Mouse (Mus musculus) MEL (cell line): ENCODE results near the gene Il6st. TPM values are rescaled to one million over a fixed set of nuclear protein-coding genes. Genes with fewer than 3 reads are reported as not detected.

ENCODE experiments used
- DNase-seq: peaks from one replicate; pipeline ENCODE4 v3.0.0; 2011; ENCODE audit warnings: low read depth, low spot score
- H3K27ac ChIP-seq: 2 replicates; pipeline ENCODE4 v1.5.1; 2012; ENCODE audit warnings: low read depth, mild to moderate bottlenecking, control low read depth, low read length, moderate library complexity; ENCODE audit not compliant: control insufficient read depth
- H3K27me3 ChIP-seq, 2 experiments: fragments of 150-350 bp in 1 of 2; sonication (generic) in 1 of 2; 2 replicates each; pipeline ENCODE4 v1.6.1; 2012; ENCODE audit warnings: low read length in 2 of 2, mild to moderate bottlenecking in 2 of 2, improper control_type of control experiment in 1 of 2, moderate library complexity in 1 of 2; ENCODE audit not compliant: insufficient read depth in 2 of 2, control insufficient read depth in 1 of 2
- H3K36me3 ChIP-seq, 2 experiments: 2 replicates each; pipeline ENCODE4 v1.6.1; 2012 to 2014; ENCODE audit warnings: low read length in 2 of 2, improper control_type of control experiment in 1 of 2, inconsistent platforms in 1 of 2, mild to moderate bottlenecking in 1 of 2; ENCODE audit not compliant: insufficient read depth in 2 of 2, control insufficient read depth in 1 of 2
- H3K4me1 ChIP-seq, 2 experiments: fragments of 150-350 bp in 1 of 2; sonication (generic) in 1 of 2; 2 replicates each; pipeline ENCODE4 v1.6.1; 2012; ENCODE audit warnings: low read length in 2 of 2, improper control_type of control experiment in 1 of 2, mild to moderate bottlenecking in 1 of 2; ENCODE audit not compliant: insufficient read depth in 2 of 2, control insufficient read depth in 1 of 2
- H3K4me3 ChIP-seq, 2 experiments: fragments of 150-350 bp in 1 of 2; sonication (generic) in 1 of 2; 2 replicates each; pipeline ENCODE4 v1.5.1; 2012; ENCODE audit warnings: low read depth in 2 of 2, low read length in 2 of 2, mild to moderate bottlenecking in 2 of 2, moderate library complexity in 2 of 2, control low read depth in 1 of 2, improper control_type of control experiment in 1 of 2; ENCODE audit not compliant: control insufficient read depth in 1 of 2, insufficient read depth in 1 of 2
- H3K79me2 ChIP-seq: 2 replicates; pipeline ENCODE4 v1.6.1; 2012; ENCODE audit warnings: mild to moderate bottlenecking, low read length, moderate library complexity; ENCODE audit not compliant: control insufficient read depth, poor library complexity, insufficient read depth
- H3K9ac ChIP-seq: 2 replicates; pipeline ENCODE4 v1.6.1; 2012; ENCODE audit warnings: low read depth, mild to moderate bottlenecking, control low read depth, low read length, moderate library complexity; ENCODE audit not compliant: control insufficient read depth, poor library complexity, severe bottlenecking
- H3K9me3 ChIP-seq: fragments of 150-350 bp; sonication (generic); replicated peaks from 2 replicates; pipeline ENCODE4 v1.6.1; 2012; ENCODE audit warnings: mild to moderate bottlenecking, low read length, improper control_type of control experiment, moderate library complexity; ENCODE audit not compliant: insufficient read depth
- CHD1 ChIP-seq: IDR thresholded peaks from 2 replicates; pipeline ENCODE4 v1.6.1; 2012; ENCODE audit warnings: low read depth, mild to moderate bottlenecking, inconsistent platforms, low read length, improper control_type of control experiment
- MAFK ChIP-seq: IDR thresholded peaks from 2 replicates; pipeline ENCODE4 v1.6.1; 2011; ENCODE audit warnings: low read depth, mild to moderate bottlenecking, low read length, improper control_type of control experiment, borderline replicate concordance
- MAZ ChIP-seq: IDR thresholded peaks from 2 replicates; pipeline ENCODE4 v1.6.1; 2012; ENCODE audit warnings: low read depth, mild to moderate bottlenecking, inconsistent platforms, low read length, improper control_type of control experiment
- MXI1 ChIP-seq: IDR thresholded peaks from 2 replicates; pipeline ENCODE4 v1.6.1; 2011; ENCODE audit warnings: mild to moderate bottlenecking, low read depth, low read length, improper control_type of control experiment
- POLR2AphosphoS5 ChIP-seq: IDR thresholded peaks from 2 replicates; pipeline ENCODE4 v1.6.1; 2012; ENCODE audit warnings: low read depth, borderline replicate concordance, mild to moderate bottlenecking, inconsistent platforms, low read length, moderate library complexity, mixed read lengths
- SIN3A ChIP-seq: IDR thresholded peaks from 2 replicates; pipeline ENCODE4 v1.6.1; 2012; ENCODE audit warnings: low read length, improper control_type of control experiment, inconsistent platforms
- SMC3 ChIP-seq: IDR thresholded peaks from 2 replicates; pipeline ENCODE4 v1.6.1; 2011; ENCODE audit warnings: low read depth, low read length, improper control_type of control experiment
- TCF12 ChIP-seq: IDR thresholded peaks from 2 replicates; pipeline ENCODE4 v1.6.1; 2014; ENCODE audit warnings: low read depth, mild to moderate bottlenecking, inconsistent platforms, low read length, improper control_type of control experiment, moderate library complexity
- USF1 ChIP-seq: IDR thresholded peaks from 2 replicates; pipeline ENCODE4 v1.6.1; 2014; ENCODE audit warnings: low read depth, mild to moderate bottlenecking, inconsistent platforms, low read length, improper control_type of control experiment, moderate library complexity
- USF2 ChIP-seq, 2 experiments: IDR thresholded peaks; 2 replicates each; pipeline ENCODE4 v1.6.1; 2011 to 2012; ENCODE audit warnings: improper control_type of control experiment in 2 of 2, low read length in 2 of 2, borderline replicate concordance in 1 of 2, inconsistent platforms in 1 of 2, low read depth in 1 of 2, mild to moderate bottlenecking in 1 of 2; ENCODE audit not compliant: insufficient read depth in 1 of 2
- ZC3H11A ChIP-seq: IDR thresholded peaks from 2 replicates; pipeline ENCODE4 v1.6.1; 2012; ENCODE audit warnings: low read depth, mild to moderate bottlenecking, inconsistent platforms, low read length, improper control_type of control experiment
- ZKSCAN1 ChIP-seq: IDR thresholded peaks from 2 replicates; pipeline ENCODE4 v1.6.1; 2012; ENCODE audit warnings: low read depth, mild to moderate bottlenecking, inconsistent platforms, low read length, improper control_type of control experiment, moderate library complexity
- polyA plus RNA-seq, 2 experiments: library from polyadenylated mRNA; stranded (reverse) in 1 of 2; unstranded in 1 of 2; fragments of >175 nt in 1 of 2; fragments of >200 nt in 1 of 2; gene quantifications; 2 replicates each; pipeline versions ENCODE4 v1.2.1 to v1.2.4; 2012; ENCODE audit warnings: low replicate concordance in 2 of 2, low read depth in 1 of 2; ENCODE audit not compliant: insufficient read length in 2 of 2, insufficient read depth in 1 of 2, missing spikeins in 1 of 2
- total RNA-seq: library from RNA; depleted of rRNA; stranded (reverse); fragments of 300-350 nt; gene quantifications from 2 replicates; pipeline ENCODE4 v1.2.3, GENCODE M21; 2012

Il6st gene
- total and polyA plus RNA-seq, 3 experiments = 1.7 to 3.7 TPM; not detected in 1

DNA sequence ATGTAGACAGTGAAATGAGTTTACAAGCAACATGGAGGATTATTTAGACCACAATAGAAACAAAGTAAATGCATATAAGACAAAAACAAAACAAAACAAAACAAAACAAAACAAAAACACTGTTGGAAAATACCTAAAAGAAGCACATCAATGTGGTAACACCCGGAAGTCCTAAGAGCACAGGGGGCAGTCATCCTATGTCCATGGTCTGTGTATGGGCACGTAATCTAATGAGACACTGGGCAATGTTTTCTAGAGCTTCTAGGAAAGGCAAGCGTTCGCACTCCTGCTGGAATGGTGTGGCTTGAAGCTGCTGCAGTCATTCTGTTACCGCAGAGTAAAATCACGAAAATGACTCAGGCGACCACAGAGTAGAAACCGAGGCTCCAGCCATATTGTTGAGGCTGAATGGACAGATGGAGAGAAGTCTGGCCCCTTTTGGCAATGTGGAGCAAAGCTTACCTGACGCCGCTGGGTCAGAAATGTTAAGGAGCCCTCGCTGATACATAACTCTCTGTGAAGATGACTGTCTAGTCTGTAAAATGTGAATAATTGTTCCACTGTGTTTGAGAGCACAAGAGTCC, 5.3 kb upstream of the Il6st start:
- H3K9ac ChIP-seq = no peak overlapping the region
- no peaks in the 10 kb centered on the region for H3K36me3 ChIP-seq
- peaks cover 0 to 4% of the 10 kb centered on the region in 2 experiments; a peak in 2 of 4 replicates for H3K27me3 ChIP-seq
- H3K4me1 ChIP-seq = 0 out of 4 replicates have a peak, but pooled peaks cover 0 to 3% of the 10 kb centered on the region in 2 experiments
- no peak overlapping the region for H3K27ac ChIP-seq
- H3K4me3 ChIP-seq = no peak overlapping the region
- DNase-seq = no peak
- no peak for TF ChIP-seq USF2 (IDR thresholded peaks at IDR 0.05; ENCODE audit: borderline replicate concordance in 1 of 2, insufficient read depth in 1 of 2, low read depth in 1 of 2, low read length in 2 of 2)
- no peak for TF ChIP-seq USF1
- TF ChIP-seq MXI1 = no peak
- TF ChIP-seq SIN3A = no peak
- TF ChIP-seq CHD1 = no peak
- no peak for TF ChIP-seq MAZ
- no peak for TF ChIP-seq ZC3H11A
- no peaks in the 10 kb centered on the region for H3K79me2 ChIP-seq
- no peaks in the 10 kb centered on the region for H3K9me3 ChIP-seq

DNA sequence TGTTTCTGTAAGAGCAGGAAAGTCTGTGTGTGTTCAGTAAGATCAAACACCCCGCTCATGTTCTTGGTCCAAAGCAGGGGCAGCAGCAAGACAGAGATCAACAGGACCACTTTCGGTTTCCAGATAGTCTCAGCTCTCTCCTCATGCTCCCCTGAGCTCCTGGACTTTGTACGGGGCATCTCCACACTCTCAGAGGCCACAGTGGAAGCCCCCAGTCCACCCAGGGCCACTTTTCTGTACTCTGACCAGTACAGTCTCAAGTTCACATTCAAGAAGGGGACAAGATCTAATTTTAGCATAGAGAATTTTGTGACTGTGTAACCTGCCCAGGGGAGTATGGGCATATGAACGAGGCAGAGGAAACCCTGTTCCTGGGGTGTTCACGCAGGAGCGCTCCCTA, 3.9 kb upstream of the Il6st start:
- H3K9ac ChIP-seq = no peak overlapping the region
- no peak for TF ChIP-seq MAFK
- no peak for TF ChIP-seq ZKSCAN1
- TF ChIP-seq, all 39 proteins: peak for 0
- Histone ChIP-seq H3K36me3 (peaks cover 0 to 4% of the 10 kb centered on the region in 2 experiments; a peak in 1 of 4 replicates), H3K4me1 (0 out of 4 replicates have a peak, but pooled peaks cover 0 to 3% of the 10 kb centered on the region in 2 experiments), H3K27me3 (peaks cover 0 to 3% of the 10 kb centered on the region in 2 experiments; a peak in 2 of 4 replicates), H3K79me2 (peaks cover 4% of the 10 kb centered on the region), H3K4me3 (no peak overlapping the region), H3K9me3 (no peaks in the 10 kb centered on the region), H3K27ac (no peak overlapping the region)
- DNase-seq = no peak

DNA sequence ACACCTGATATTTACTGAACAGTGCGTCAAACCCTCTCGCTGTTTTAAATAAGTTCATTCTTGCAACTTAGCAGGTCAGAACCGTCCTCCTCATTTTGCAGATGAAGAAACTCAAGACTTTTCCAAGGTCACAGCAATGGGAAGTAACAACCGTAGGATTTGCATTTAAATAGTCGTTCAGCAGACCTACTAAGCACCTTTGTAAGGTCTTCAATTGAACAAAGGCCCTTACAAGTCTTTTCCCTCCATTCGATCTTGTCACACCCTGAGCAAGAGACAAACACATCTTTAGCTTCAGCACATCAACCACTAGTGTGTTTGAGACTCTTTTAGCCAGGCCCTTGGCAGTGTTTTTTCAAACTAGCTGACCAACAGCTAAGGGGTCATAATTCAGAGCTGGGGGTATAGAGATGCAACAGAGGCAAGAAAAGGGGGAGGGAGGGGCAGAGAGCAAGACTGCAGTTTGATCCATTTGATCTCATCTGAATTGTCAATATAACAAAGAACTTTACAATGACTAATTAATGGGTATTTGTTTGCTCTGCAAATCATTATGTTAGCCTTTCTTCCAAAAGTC, 1.4 kb upstream of the Il6st start:
- TF ChIP-seq TCF12 (no peak), POLR2AphosphoS5 (no peak), SMC3 (no peak)
- Histone ChIP-seq H3K4me3 (no peak overlapping the region), H3K79me2 (peaks cover 4% of the 10 kb centered on the region), H3K27ac (no peak overlapping the region), H3K9ac (no peak overlapping the region), H3K36me3 (peaks cover 0 to 4% of the 10 kb centered on the region in 2 experiments; a peak in 1 of 4 replicates), H3K9me3 (no peaks in the 10 kb centered on the region), H3K27me3 (peaks cover 0 to 3% of the 10 kb centered on the region in 2 experiments; a peak in 2 of 4 replicates), H3K4me1 (0 out of 4 replicates have a peak, but pooled peaks cover 0 to 3% of the 10 kb centered on the region in 2 experiments)
- DNase-seq = no peak
